Mouse (Mus musculus): ENCODE results near the gene Zbtb1.

- TF ChIP-seq CTCF (IDR thresholded peaks at IDR 0.05; ENCODE audit: extremely low read depth, insufficient read length, insufficient replicate concordance, low read depth, low read length) (no peak), POLR2A (IDR thresholded peaks at IDR 0.05; ENCODE audit: low read depth, low read length) (no peak)
Measured at GRCm38 (mm10) chr12:76431431-76431830, 61.4 kb downstream of the Zbtb1 start.

Measured in small intestine, adult 2 months (tissue).